17 mouse cellular contexts compared by ENCODE assay signal in genomic region chr2:125792879-125793261, GRCm38 (mm10). TPM values are rescaled to one million over a fixed set of nuclear protein-coding genes. Genes with fewer than 3 reads are reported as not detected.
DNase-seq lines count a peak whose midpoint lies in the region; ATAC-seq and TF ChIP-seq lines count a peak whose summit lies in the region.
"Had no signal": no experiment of that assay in that cellular context is flagged by ENCODE, and none has a peak within 500 bp of the region (broad histone marks: within the 10 kb centered on the region; RNA-seq: fewer than 3 reads in every experiment).

No protein-coding gene starts in this region.

- no peak for TF ChIP-seq CTCF in bone marrow macrophage, adult 2 months (IDR thresholded peaks at IDR 0.05; ENCODE audit: low read depth, low read length)
- no peak for TF ChIP-seq CTCF in intestine, postnatal 0 days (IDR thresholded peaks at IDR 0.05; ENCODE audit: low read depth)

- H3K9me3 ChIP-seq in intestine, postnatal 0 days (ENCODE audit: control insufficient read depth) = no peaks in the 10 kb centered on the region
- H3K9me3 ChIP-seq: embryonic facial prominence, embryonic 15.5 days; forebrain, embryonic 13.5 days; G1E; heart, embryonic 12.5 days; hindbrain, embryonic 10.5 days; limb, embryonic 10.5 days; neural tube, embryonic 12.5 days had no signal

- no peaks in the 10 kb centered on the region for H3K36me3 ChIP-seq in intestine, postnatal 0 days (ENCODE audit: control insufficient read depth, insufficient read depth)
- H3K36me3 ChIP-seq: embryonic facial prominence, embryonic 15.5 days; G1E; heart, embryonic 12.5 days; hindbrain, embryonic 10.5 days; limb, embryonic 10.5 days; neural tube, embryonic 12.5 days had no signal

- H3K4me1 ChIP-seq in bone marrow macrophage, adult 2 months (ENCODE audit: control insufficient read depth, insufficient read depth, low read length) = peaks cover 47% of the 10 kb centered on the region
- no peaks in the 10 kb centered on the region for H3K4me1 ChIP-seq in intestine, postnatal 0 days (replicated peaks; ENCODE audit: control insufficient read depth, insufficient read depth, low read length)
- H3K4me1 ChIP-seq: embryonic facial prominence, embryonic 15.5 days; forebrain, embryonic 13.5 days; neural tube, embryonic 12.5 days had no signal

- H3K4me2 ChIP-seq in intestine, postnatal 0 days (replicated peaks; ENCODE audit: low read depth) = no peak overlapping the region
- H3K4me2 ChIP-seq: embryonic facial prominence, embryonic 15.5 days; forebrain, embryonic 13.5 days; heart, embryonic 12.5 days; neural tube, embryonic 12.5 days had no signal

- no peaks in the 10 kb centered on the region for H3K27me3 ChIP-seq in intestine, postnatal 0 days (replicated peaks; ENCODE audit: control insufficient read depth, insufficient read depth, low read length)
- H3K27me3 ChIP-seq: embryonic facial prominence, embryonic 15.5 days; forebrain, embryonic 13.5 days; heart, embryonic 12.5 days; neural tube, embryonic 12.5 days had no signal

- intact Hi-C loops in heart, postnatal 36 days (cut with DNase I) = no loop called here

- ATAC-seq in intestine, postnatal 0 days = no peak
- ATAC-seq: forebrain, embryonic 13.5 days; midbrain, embryonic 16.5 days had no signal

- H3K9ac ChIP-seq in intestine, postnatal 0 days (ENCODE audit: low read depth, low read length) = no peak overlapping the region
- H3K9ac ChIP-seq: embryonic facial prominence, embryonic 15.5 days; forebrain, embryonic 13.5 days; heart, embryonic 12.5 days; neural tube, embryonic 12.5 days had no signal

- no peak for TF ChIP-seq POLR2A in bone marrow macrophage, adult 2 months (IDR thresholded peaks at IDR 0.05; ENCODE audit: borderline replicate concordance, low read depth, low read length)

- DNase-seq in heart, adult 11 months = peak; percentile 89
- DNase-seq in heart, postnatal 36 days = no peak
- DNase-seq in 3134 (ENCODE audit: extremely low read depth, insufficient read length, low spot score) = peak; percentile 85
- peak; percentile 53 for DNase-seq in lung, postnatal 10 days
- DNase-seq in frontal cortex, postnatal 36 days (ENCODE audit: low spot score in 2 of 2) = no peak
- no peak for DNase-seq in adrenal gland, postnatal 14 days
- DNase-seq: right cerebral cortex, postnatal 4 days had no signal

- H3K27ac ChIP-seq in bone marrow macrophage, adult 2 months (ENCODE audit: insufficient read depth, low read depth, low read length) = peak overlapping the region; percentile 94
- no peak overlapping the region for H3K27ac ChIP-seq in intestine, postnatal 0 days (ENCODE audit: low read depth, low read length)
- H3K27ac ChIP-seq: embryonic facial prominence, embryonic 15.5 days; forebrain, embryonic 13.5 days; hindbrain, embryonic 10.5 days; limb, embryonic 10.5 days; neural tube, embryonic 12.5 days had no signal

- H3K4me3 ChIP-seq in bone marrow macrophage, adult 2 months (ENCODE audit: insufficient read depth, low read length) = peak overlapping the region; percentile 53; the same call in 1 of the 2 replicates
- H3K4me3 ChIP-seq in intestine, postnatal 0 days (ENCODE audit: low read depth, low read length) = no peak overlapping the region
- H3K4me3 ChIP-seq: embryonic facial prominence, embryonic 15.5 days; forebrain, embryonic 13.5 days; heart, embryonic 12.5 days; hindbrain, embryonic 10.5 days; limb, embryonic 10.5 days; neural tube, embryonic 12.5 days had no signal

- WGBS in intestine, postnatal 0 days = 75% methylated on average over 11 of the region's 11 CpGs

RNA-seq across cellular contexts. Expression of gene Secisbp2l, which starts 10.2 kb away (rescaled TPM):
- total RNA-seq in heart, postnatal 36 days (2021) = 10 to 100 TPM; 28.1 to 30.0 TPM
- polyA plus RNA-seq in bone marrow macrophage, adult 2 months (2012; ENCODE audit: insufficient read depth, insufficient read length, missing spikeins) = 57.0 and 59.0 TPM in 2 replicates
- polyA plus RNA-seq in intestine, postnatal 0 days (2015; fragmentation: Nextera tagmentation; extraction: Ambion mirVana) = 14.4 and 16.7 TPM in 2 replicates
- total RNA-seq in adrenal gland, postnatal 14 days (2021) = 52.9 and 56.7 TPM in 2 replicates

Comparison
In these comparisons a context has a peak if more than half of its experiments do, and no peak if none do; other contexts are left out.
1. DNase-seq: peak in heart, adult 11 months (single experiment), 3134 (single experiment) and lung, postnatal 10 days (single experiment); none in heart, postnatal 36 days (0 of 2), frontal cortex, postnatal 36 days (0 of 2) and adrenal gland, postnatal 14 days (single experiment).